Mouse (Mus musculus): ENCODE measurements around the gene Kdsr. TPM values are rescaled to one million over a fixed set of nuclear protein-coding genes. Genes with fewer than 3 reads are reported as not detected.

The Kdsr gene
- total RNA-seq, 2 experiments from 2014 or later, result 24.9 to 25.7 TPM

- no peak for DNase-seq (ENCODE audit: extremely low spot score in 1 of 2, low spot score in 1 of 2)
Measured at GRCm38 (mm10) chr1:106700520-106701114, 58.9 kb downstream of the Kdsr start.

GRCm38 (mm10) chr1:106696472-106696871 is 63.1 kb downstream of the Kdsr start:
- no peak for DNase-seq (ENCODE audit: extremely low spot score in 1 of 2, low spot score in 1 of 2)

GRCm38 (mm10) chr1:106695649-106696048 is 63.9 kb downstream of the Kdsr start:
- no peak for DNase-seq (ENCODE audit: extremely low spot score in 1 of 2, low spot score in 1 of 2)

- no peak for DNase-seq (ENCODE audit: extremely low spot score in 1 of 2, low spot score in 1 of 2)
Measured at GRCm38 (mm10) chr1:106694316-106694715, 65.2 kb downstream of the Kdsr start.

GRCm38 (mm10) chr1:106692599-106692998 is 66.9 kb downstream of the Kdsr start:
- no peak for DNase-seq (ENCODE audit: extremely low spot score in 1 of 2, low spot score in 1 of 2)

GRCm38 (mm10) chr1:106690887-106691286 is 68.6 kb downstream of the Kdsr start:
- DNase-seq (ENCODE audit: extremely low spot score in 1 of 2, low spot score in 1 of 2), result no peak

GRCm38 (mm10) chr1:106688161-106688516 is 71.4 kb downstream of the Kdsr start:
- DNase-seq (ENCODE audit: extremely low spot score in 1 of 2, low spot score in 1 of 2), result no peak

GRCm38 (mm10) chr1:106687435-106688160 is 71.9 kb downstream of the Kdsr start:
- no peak for DNase-seq (ENCODE audit: extremely low spot score in 1 of 2, low spot score in 1 of 2)

- DNase-seq (ENCODE audit: extremely low spot score in 1 of 2, low spot score in 1 of 2), result no peak
Measured at GRCm38 (mm10) chr1:106685702-106686101, 73.8 kb downstream of the Kdsr start.

- DNase-seq (ENCODE audit: extremely low spot score in 1 of 2, low spot score in 1 of 2), result no peak
Measured at GRCm38 (mm10) chr1:106684546-106684945, 75.0 kb downstream of the Kdsr start.

GRCm38 (mm10) chr1:106682829-106683228 is 76.7 kb downstream of the Kdsr start:
- DNase-seq (ENCODE audit: extremely low spot score in 1 of 2, low spot score in 1 of 2), result no peak

- no peak for DNase-seq (ENCODE audit: extremely low spot score in 1 of 2, low spot score in 1 of 2)
Measured at GRCm38 (mm10) chr1:106679800-106680515, 79.6 kb downstream of the Kdsr start.

GRCm38 (mm10) chr1:106678060-106678478 is 81.5 kb downstream of the Kdsr start:
- DNase-seq (ENCODE audit: extremely low spot score in 1 of 2, low spot score in 1 of 2), result no peak

Other genes with a start within 250 kb of the Kdsr start
- gene Bcl2, start 45.5 kb downstream of the Kdsr start, total RNA-seq (2021), result 1 to 10 TPM; 8.3 to 9.0 TPM
- 10 to 100 TPM; 47.9 to 54.1 TPM for gene Vps4b, start 37.0 kb upstream of the Kdsr start, total RNA-seq (2021)
- gene Serpinb5, start 101.4 kb upstream of the Kdsr start, total RNA-seq (2021), result not detected
- gene Serpinb12, start 174.7 kb upstream of the Kdsr start, total RNA-seq (2021), result under 1 TPM in 1 of 2 experiments, not detected in 1; 0.21 TPM
- gene Serpinb13, start 221.3 kb upstream of the Kdsr start, total RNA-seq (2021), result not detected

All from layer of hippocampus, postnatal 25 days (tissue).